Mouse (Mus musculus): ENCODE measurements at regions not wholly inside any gene's neighbourhood (a gene's known extent, or its start where the extent isn't known, plus 50 kb on each side); places are given as distances from the start of the nearest gene placed in this dataset.
A peak's percentile ranks its signal among the peaks of the same experiment; 100 is the strongest.

GRCm38 (mm10) chr15:84616880-84617279 is 52.5 kb upstream of the Prr5 start:
- peak; percentile 83 to 86 for DNase-seq

- peak; percentile 99 to 100 for DNase-seq
Observed at GRCm38 (mm10) chr15:84613536-84614527, 55.6 kb upstream of the Prr5 start.

DNA sequence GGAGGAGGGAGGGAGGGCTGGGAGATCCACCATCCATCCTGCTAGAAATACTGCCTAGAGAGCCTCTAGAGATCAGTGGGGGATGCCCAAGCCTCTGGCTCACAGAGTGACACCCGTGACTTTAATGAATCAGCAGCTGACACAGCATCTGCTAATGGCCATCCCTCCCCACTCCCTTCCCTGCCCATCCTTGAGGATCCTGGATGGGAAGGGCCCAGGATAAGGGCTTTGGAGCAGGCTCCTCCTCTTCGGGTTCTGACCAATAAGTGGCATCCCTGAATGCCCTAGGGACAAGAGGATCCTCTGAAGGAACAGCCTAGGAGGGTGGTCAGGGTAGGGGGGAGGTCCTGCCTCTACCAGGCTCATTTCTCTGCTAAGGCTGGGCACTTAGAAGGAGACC is 55.3 kb upstream of the Rtl6 start:
- no peak for DNase-seq

- no peak for DNase-seq
Observed at GRCm38 (mm10) chr15:84609825-84610442, 52.3 kb upstream of the Rtl6 start.

GRCm38 (mm10) chr15:84609063-84609462 is 51.4 kb upstream of the Rtl6 start:
- DNase-seq: no peak
